Mouse (Mus musculus): Measurements from ENCODE around the gene Ces1f. TPM values are rescaled to one million over a fixed set of nuclear protein-coding genes. Genes with fewer than 3 reads are reported as not detected.

The Ces1f gene
- polyA plus RNA-seq, 1 experiment = 0.05 TPM

GRCm38 (mm10) chr8:93211091-93211490 is 68.5 kb downstream of the Ces1f start:
- TF ChIP-seq CTCF (IDR thresholded peaks at IDR 0.05; ENCODE audit: control insufficient read depth, insufficient read depth, insufficient replicate concordance, low read depth, low read length) (no peak), POLR2A (IDR thresholded peaks at IDR 0.05; ENCODE audit: control insufficient read depth, low read depth, low read length) (no peak)
- H3K4me3 ChIP-seq (ENCODE audit: control insufficient read depth, low read depth, low read length) = no peak overlapping the region
- H3K36me3 ChIP-seq (ENCODE audit: control insufficient read depth, insufficient read depth, low read length) = no peaks in the 10 kb centered on the region
- no peaks in the 10 kb centered on the region for H3K27me3 ChIP-seq (ENCODE audit: control insufficient read depth, insufficient read depth, low read length)
- H3K27ac ChIP-seq (ENCODE audit: control insufficient read depth, insufficient read depth, low read depth, low read length) = no peak overlapping the region
- H3K4me1 ChIP-seq (ENCODE audit: control insufficient read depth, insufficient read depth, low read length) = no peaks in the 10 kb centered on the region

Other genes starting within 250 kb of the Ces1f start
- 1.5 TPM in 2 replicates for gene Ces1a, start 231.6 kb downstream of the Ces1f start, polyA plus RNA-seq (2012; rRNA removed)
- not detected in 2 replicates for gene Ces1b, start 199.7 kb downstream of the Ces1f start, polyA plus RNA-seq (2012; rRNA removed)
- gene Ces1c, start 148.5 kb downstream of the Ces1f start, polyA plus RNA-seq (2012; rRNA removed) = not detected in 2 replicates
- 22.7 and 28.5 TPM in 2 replicates for gene Ces1d, start 81.9 kb downstream of the Ces1f start, polyA plus RNA-seq (2012; rRNA removed)
- gene Ces1e, start 50.1 kb downstream of the Ces1f start, polyA plus RNA-seq (2012; rRNA removed) = 0.51 TPM in 1 of 2 replicates, not detected in the other
- 0.19 and 0.20 TPM in 2 replicates for gene Ces1g, start 57.6 kb upstream of the Ces1f start, polyA plus RNA-seq (2012; rRNA removed)
- gene Ces1h, start 100.0 kb upstream of the Ces1f start, polyA plus RNA-seq (2012; rRNA removed) = 0.94 and 1.0 TPM in 2 replicates